Mouse (Mus musculus) gastrocnemius, adult 18-20 months (tissue): Measurements from ENCODE around the gene Acp6. TPM values are rescaled to one million over a fixed set of nuclear protein-coding genes. Genes with fewer than 3 reads are reported as not detected.

Experiments
- DNase-seq: peaks from one replicate; pipeline ENCODE4 v3.0.0; 2021; ENCODE audit warnings: low spot score
- total RNA-seq, 2 experiments: library from RNA; stranded (reverse); gene quantifications; 2 replicates each; pipeline ENCODE4 v1.2.3; 2021

The Acp6 gene
- total RNA-seq, 2 experiments from 2014 or later: 22.1 to 22.2 TPM

DNA sequence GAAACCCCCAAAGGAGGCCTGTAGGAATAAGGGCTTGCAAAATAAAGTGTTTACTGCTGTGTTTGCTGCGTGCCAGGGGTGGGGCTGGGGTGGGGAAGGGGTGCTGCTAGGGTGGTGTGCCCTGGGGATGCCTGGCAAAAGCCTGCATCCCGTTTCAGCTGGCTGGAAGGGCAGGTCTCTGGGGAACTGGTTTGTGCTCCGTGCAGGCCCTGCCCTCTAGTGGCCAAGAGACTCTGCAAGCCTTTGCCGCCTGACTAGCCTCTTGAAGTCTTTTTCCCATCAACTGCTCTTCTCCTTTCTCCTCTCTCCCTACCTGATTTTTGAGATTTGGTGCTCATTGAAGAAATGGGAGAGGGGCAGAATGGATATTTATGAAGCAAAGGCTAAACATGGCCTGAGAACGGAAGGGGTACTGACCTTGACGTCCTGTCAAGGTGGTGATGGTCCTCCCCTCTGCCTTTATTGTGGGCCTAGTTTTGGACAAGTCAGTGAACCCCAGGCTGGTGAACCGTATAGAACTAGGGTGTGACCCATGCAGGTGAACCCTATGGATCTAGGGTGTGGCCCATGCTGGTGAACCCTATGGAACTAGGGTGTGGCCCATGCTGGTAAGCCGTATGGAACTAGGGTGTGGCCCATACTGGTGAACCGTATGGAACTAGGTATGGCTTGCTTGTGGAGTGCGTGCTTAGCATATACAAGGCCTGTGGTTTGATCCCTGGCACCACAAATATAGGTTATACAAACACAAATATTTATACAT is 26.7 kb downstream of the Acp6 start:
- peak; percentile 65 for DNase-seq

DNA sequence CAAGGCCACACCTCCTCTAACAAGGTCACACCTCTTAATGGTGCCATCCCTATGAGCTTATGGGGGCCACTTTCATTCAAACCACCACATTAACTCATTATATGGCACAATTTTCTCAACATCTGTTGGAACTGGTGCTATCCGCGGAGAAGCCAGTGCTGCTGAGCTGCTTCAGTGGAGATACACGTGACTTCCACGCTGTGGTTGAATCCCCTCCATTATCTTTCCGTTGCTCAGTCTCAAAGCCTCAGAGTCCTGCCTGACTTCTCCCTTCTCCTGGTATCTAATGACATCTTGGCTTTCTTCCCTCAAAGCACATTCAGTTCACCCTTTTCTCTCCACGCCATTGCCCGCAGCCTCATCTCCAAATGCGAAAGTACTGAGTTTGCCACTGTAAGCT is 38.0 kb downstream of the Acp6 start:
- no peak for DNase-seq

DNA sequence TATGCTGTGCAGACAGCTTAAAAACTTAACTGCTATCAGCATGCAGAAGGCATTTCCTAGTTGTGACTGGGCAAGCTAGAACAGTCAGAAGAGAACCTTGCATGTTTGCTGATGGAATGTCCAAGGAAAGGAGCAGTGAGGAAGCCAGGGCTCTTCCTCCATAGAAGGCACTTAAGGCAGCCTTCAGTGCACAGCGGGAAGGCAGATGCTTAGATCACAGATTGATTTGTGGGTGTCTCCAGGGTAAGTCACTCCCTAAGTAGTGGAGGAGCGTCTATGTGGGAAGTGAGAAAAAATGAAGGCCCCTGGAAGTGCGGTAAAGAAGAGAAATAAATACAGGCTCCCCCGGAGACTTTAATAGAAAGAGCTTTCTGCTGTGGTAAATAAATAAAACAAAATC is 40.7 kb downstream of the Acp6 start:
- no peak for DNase-seq

- DNase-seq: peak; percentile 75
These were observed 43.4 kb downstream of the Acp6 start for GRCm38 (mm10) chr3:97201943-97202342.

GRCm38 (mm10) chr3:97203880-97204279 is 45.3 kb downstream of the Acp6 start:
- no peak for DNase-seq

- no peak for DNase-seq
These were observed 47.9 kb downstream of the Acp6 start for GRCm38 (mm10) chr3:97206521-97206920.

GRCm38 (mm10) chr3:97209351-97209750 is 50.8 kb downstream of the Acp6 start:
- no peak for DNase-seq

DNA sequence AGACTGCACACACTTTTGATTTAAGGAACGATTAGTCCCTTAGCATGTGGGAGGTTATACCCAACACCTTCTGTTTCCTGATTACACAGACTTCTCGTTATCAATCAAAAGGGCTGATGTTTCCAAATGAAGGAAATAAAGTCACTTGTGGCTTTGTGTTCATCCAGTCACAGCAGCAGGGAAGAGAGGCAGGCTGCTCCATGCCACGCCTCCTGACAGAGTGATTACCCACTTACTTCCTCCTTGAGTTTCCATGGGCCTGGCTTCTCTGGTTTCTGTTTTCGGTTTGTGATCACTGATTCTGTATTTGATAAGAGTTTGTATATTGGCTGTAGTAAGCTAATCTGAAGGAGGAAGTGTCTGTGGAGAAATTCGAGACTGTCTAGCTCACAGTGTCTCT is 52.6 kb downstream of the Acp6 start:
- DNase-seq: no peak

GRCm38 (mm10) chr3:97213871-97214270 is 55.3 kb downstream of the Acp6 start:
- no peak for DNase-seq

DNA sequence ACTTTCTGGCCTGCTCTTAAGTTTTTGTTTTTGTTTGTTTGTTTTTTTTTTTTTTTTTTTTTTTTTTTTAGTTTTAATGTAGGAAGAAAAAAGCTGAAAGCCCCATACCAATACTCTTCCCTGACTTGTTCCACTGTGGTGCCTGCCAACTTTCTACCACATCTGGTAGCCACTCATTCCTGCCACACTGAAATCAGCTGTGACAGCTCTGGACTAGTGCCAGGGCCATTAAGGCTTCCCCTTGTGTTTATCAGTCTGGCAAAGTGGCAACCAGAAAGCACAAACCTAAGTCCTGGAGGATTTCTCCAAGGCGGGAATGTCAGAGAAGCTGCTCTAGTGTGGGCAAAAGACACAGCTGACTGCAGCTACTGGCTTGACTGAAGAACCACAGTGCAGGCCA is 55.9 kb downstream of the Acp6 start:
- DNase-seq: no peak

GRCm38 (mm10) chr3:97215526-97215925 is 56.9 kb downstream of the Acp6 start:
- no peak for DNase-seq

DNA sequence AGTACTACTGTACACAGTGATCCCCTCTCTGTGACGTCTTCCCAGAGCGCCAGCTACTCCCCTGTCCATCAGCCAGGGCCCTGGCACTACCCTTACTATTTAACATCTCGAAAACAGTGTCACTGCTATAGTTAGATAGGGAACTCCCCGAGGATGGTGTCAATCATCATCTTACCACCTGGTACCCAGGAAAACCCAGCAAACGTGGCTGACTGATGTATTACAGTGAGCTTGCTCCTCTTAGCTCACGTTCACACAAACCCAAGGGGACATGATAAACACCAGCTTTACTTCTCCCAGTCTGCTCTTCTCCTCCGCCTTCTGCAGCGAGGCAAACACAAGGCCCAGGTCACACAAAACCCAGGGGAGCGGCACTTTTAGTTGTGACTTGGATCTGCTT is 64.7 kb downstream of the Acp6 start:
- DNase-seq: no peak

DNA sequence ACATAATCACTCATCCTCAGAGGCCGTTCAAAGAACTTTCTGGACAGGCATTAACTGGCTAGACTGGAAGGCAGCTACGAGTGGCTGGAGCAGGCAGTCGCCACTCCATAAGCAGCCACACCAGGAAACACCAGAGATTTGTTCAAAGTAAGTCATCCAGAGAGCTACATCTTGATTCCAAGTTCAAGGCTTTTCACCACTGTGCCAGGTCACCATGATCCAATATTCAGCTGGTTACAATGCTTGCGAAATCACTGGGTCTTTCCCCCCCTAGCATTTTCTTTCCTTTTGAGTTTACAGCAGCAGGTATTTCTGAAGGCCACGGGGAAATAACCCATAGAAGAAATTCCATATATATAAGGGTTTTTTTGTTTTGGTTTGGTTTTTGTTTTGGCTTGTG is 66.7 kb downstream of the Acp6 start:
- DNase-seq: no peak

GRCm38 (mm10) chr3:97226719-97227118 is 68.1 kb downstream of the Acp6 start:
- no peak for DNase-seq

Other genes starting within 250 kb of the Acp6 start
- not detected for gene Gja8, start 232.8 kb upstream of the Acp6 start, total RNA-seq
- gene Bcl9, start 139.1 kb downstream of the Acp6 start, total RNA-seq: 1 to 10 TPM; 2.4 to 2.5 TPM